Mouse (Mus musculus) adipocyte (in vitro differentiated cells): Measurements from ENCODE around the gene Rtp3.

ENCODE experiments used
- DNase-seq: peaks from one replicate; pipeline ENCODE4 v3.0.0-alpha.2; 2016; ENCODE audit warnings: low spot score

Rtp3 gene

DNA sequence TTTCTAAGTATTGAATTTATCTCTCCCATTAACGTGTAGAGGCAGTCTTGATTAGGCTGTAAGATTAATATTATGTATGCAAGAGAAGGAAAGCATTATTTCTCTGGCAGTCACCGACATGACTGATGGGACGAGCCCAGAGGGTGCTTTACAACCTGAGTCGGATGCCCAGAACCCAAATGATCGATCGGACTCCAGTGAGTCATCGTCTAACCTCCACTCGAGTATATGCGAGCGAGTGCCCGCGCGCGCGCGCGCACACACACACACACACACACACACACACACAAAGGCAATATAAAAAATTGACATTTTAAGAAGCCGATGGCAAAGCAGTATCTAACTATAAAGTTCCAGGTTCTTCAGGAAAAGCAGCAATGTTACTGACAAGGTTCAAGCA, 45.0 kb downstream of the Rtp3 start:
- no peak for DNase-seq

DNA sequence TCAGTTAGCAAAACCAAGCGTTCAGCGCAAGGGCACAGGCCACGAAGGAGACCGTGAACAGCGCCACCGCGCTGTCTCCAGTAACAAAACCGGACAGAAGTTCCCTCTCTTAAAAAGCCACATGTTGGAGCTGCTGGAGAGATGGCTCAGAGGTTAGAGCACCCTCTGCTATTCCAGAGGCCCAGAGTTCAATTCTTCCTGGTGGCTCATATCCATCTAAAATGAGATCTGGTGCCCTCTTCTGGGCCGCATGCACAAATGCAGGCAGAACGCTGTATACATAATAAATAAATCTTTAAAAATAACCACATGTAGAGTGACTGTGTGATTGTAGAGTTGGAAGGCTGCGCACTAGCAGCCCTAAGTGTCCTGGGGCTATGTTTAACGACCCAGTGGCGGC, 46.1 kb downstream of the Rtp3 start:
- DNase-seq: peak; percentile 21

DNA sequence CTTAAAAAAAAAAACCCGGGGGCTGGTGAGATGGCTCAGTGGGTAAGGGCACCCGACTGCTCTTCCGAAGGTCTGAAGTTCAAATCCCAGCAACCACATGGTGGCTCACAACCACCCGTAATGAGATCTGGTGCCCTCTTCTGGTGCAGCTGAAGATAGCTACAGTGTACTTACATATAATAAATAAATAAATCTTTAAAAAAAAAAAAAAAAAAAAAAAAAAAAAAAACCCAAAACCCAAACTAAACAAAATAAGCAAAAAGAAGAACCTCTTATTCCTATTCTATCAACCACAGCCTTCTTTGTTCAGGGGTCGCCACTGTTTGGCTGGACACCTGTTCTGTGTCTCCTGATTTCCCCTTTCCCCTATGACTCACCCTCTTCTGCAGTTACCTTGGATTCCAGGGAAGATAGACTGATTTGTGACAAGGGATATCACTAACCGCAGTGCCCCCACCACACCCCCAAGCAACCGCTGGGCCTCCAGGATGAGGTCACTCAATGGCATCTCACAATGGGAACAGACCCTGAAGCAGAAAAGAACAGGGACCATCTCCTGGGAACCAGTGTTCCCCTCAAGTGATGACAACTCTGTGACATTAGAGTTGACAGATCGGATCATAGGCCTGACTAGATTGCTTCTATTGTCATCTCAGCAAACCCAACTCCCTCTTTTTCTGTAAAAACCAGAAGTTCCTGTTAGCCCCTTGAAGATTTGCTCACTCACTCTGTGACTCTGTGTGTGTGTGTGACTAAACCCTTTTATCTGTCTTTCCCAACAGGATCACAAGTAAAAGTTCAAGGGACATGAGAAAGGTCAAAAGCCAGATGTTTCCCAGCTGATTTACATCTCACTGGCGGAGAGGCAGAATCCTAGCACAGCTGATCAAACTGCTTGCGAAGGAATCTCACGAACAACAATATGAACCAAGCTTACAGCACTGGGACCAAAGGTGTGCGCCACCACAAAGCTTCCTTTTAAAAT, 52.6 kb downstream of the Rtp3 start:
- DNase-seq: no peak

DNA sequence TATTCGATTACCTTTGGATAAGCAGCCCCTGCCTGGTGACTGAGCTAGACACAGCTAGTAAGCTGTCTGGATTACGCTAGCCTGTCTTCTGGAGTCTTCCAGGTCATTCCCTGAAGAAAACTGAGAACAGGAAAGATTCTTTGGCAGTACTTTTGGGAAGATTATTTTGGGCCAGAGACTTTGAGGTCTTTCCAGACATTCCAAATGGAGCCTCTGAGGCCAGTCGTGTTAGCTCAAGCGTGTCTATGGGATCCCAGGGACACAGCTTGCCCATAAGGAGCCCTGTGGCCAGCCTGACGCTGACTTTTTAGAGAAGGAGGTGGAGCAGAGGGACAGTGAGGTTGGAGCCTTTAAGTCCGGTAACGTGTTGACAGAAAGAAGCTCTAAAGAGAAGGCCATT, 54.4 kb downstream of the Rtp3 start:
- DNase-seq: no peak
